Comparison of ENCODE assay signal across 22 mouse cellular contexts in genomic region chr8:120823887-120824286, GRCm38 (mm10).
DNase-seq lines count a peak whose midpoint lies in the region; ATAC-seq and TF ChIP-seq lines count a peak whose summit lies in the region.
"Had no signal": no experiment of that assay in that cellular context is flagged by ENCODE, and none has a peak within 500 bp of the region (broad histone marks: within the 10 kb centered on the region; RNA-seq: fewer than 3 reads in every experiment).

No protein-coding gene starts in this region.

- no peak for DNase-seq in lung, postnatal 0 days (ENCODE audit: low spot score)
- no peak for DNase-seq in lung, adult 2 months
- no peak for DNase-seq in ovary, postnatal 14 days (ENCODE audit: low spot score)
- DNase-seq in layer of hippocampus, postnatal 36 days = no peak
- DNase-seq: adrenal gland, postnatal 25 days; cerebellum, adult 9-11 months; gastrocnemius, postnatal 25 days; kidney, adult 2 months; kidney, postnatal 10 days; right cerebral cortex, adult 18-20 months; right cerebral cortex, postnatal 4 days had no signal

- no peak overlapping the region for H3K9ac ChIP-seq in intestine, postnatal 0 days (ENCODE audit: low read depth, low read length)
- H3K9ac ChIP-seq in intestine, embryonic 16.5 days (ENCODE audit: low read depth, low read length) = no peak overlapping the region
- no peak overlapping the region for H3K9ac ChIP-seq in lung, postnatal 0 days (replicated peaks; ENCODE audit: low read depth)
- H3K9ac ChIP-seq in ES-Bruce4 (ENCODE audit: low read depth, poor library complexity, severe bottlenecking) = no peak overlapping the region
- H3K9ac ChIP-seq: hindbrain, embryonic 13.5 days; midbrain, embryonic 15.5 days; neural tube, embryonic 13.5 days had no signal

- TF ChIP-seq POLR2A in lung, adult 2 months (IDR thresholded peaks at IDR 0.05; ENCODE audit: borderline replicate concordance, extremely low read depth, low read depth, low read length) = no peak
- TF ChIP-seq POLR2A in ES-Bruce4 (IDR thresholded peaks at IDR 0.05; ENCODE audit: insufficient read depth, low read length) = no peak
- TF ChIP-seq POLR2A in bone marrow macrophage, adult 2 months (IDR thresholded peaks at IDR 0.05; ENCODE audit: borderline replicate concordance, low read depth, low read length) = no peak

- ATAC-seq in intestine, postnatal 0 days = no peak
- ATAC-seq in intestine, embryonic 16.5 days = no peak
- no peak for ATAC-seq in lung, postnatal 0 days
- ATAC-seq: forebrain, embryonic 16.5 days; midbrain, embryonic 15.5 days had no signal

- H3K27me3 ChIP-seq in intestine, postnatal 0 days (replicated peaks; ENCODE audit: control insufficient read depth, insufficient read depth, low read length) = 0 out of 2 replicates have a peak, but pooled peaks cover 3% of the 10 kb centered on the region
- H3K27me3 ChIP-seq in intestine, embryonic 16.5 days (replicated peaks; ENCODE audit: control insufficient read depth, insufficient read depth, low read length) = 0 out of 2 replicates have a peak, but pooled peaks cover 4% of the 10 kb centered on the region
- no peaks in the 10 kb centered on the region for H3K27me3 ChIP-seq in lung, postnatal 0 days (replicated peaks; ENCODE audit: insufficient read depth, low read length)
- no peaks in the 10 kb centered on the region for H3K27me3 ChIP-seq in ES-Bruce4 (ENCODE audit: control insufficient read depth, insufficient read depth, low read length, poor library complexity, severe bottlenecking)
- H3K27me3 ChIP-seq: midbrain, embryonic 15.5 days had no signal

- peak; percentile 42 for TF ChIP-seq CTCF in intestine, postnatal 0 days (IDR thresholded peaks at IDR 0.05; ENCODE audit: low read depth)
- peak; percentile 37; the same call in 1 of the 2 replicates for TF ChIP-seq CTCF in lung, postnatal 0 days (IDR thresholded peaks at IDR 0.05)
- no peak for TF ChIP-seq CTCF in lung, adult 2 months (IDR thresholded peaks at IDR 0.05; ENCODE audit: insufficient read depth, low read length)
- peak; percentile 31 for TF ChIP-seq CTCF in ES-Bruce4 (IDR thresholded peaks at IDR 0.05; ENCODE audit: low read depth, low read length)
- peak; percentile 31; the same call in 1 of the 2 replicates for TF ChIP-seq CTCF in bone marrow macrophage, adult 2 months (IDR thresholded peaks at IDR 0.05; ENCODE audit: low read depth, low read length)

- H3K9me3 ChIP-seq in intestine, postnatal 0 days (ENCODE audit: control insufficient read depth) = no peaks in the 10 kb centered on the region
- peaks cover 3% of the 10 kb centered on the region for H3K9me3 ChIP-seq in intestine, embryonic 16.5 days (ENCODE audit: control insufficient read depth, low read length)
- no peaks in the 10 kb centered on the region for H3K9me3 ChIP-seq in lung, postnatal 0 days (ENCODE audit: low read length)
- H3K9me3 ChIP-seq in ES-Bruce4 (replicated peaks; ENCODE audit: control insufficient read depth, insufficient read depth, low read length, poor library complexity, severe bottlenecking) = no peaks in the 10 kb centered on the region
- H3K9me3 ChIP-seq: embryonic facial prominence, embryonic 10.5 days; hindbrain, embryonic 13.5 days; midbrain, embryonic 15.5 days had no signal

- no peak overlapping the region for H3K4me2 ChIP-seq in intestine, postnatal 0 days (replicated peaks; ENCODE audit: low read depth)
- H3K4me2 ChIP-seq in intestine, embryonic 16.5 days (ENCODE audit: low read depth, low read length) = no peak overlapping the region
- H3K4me2 ChIP-seq in lung, postnatal 0 days (replicated peaks; ENCODE audit: low read depth, low read length) = no peak overlapping the region
- H3K4me2 ChIP-seq: hindbrain, embryonic 13.5 days; midbrain, embryonic 15.5 days; neural tube, embryonic 13.5 days had no signal

- H3K36me3 ChIP-seq in intestine, postnatal 0 days (ENCODE audit: control insufficient read depth, insufficient read depth) = no peaks in the 10 kb centered on the region
- no peaks in the 10 kb centered on the region for H3K36me3 ChIP-seq in intestine, embryonic 16.5 days (ENCODE audit: control insufficient read depth, insufficient read depth, low read length)
- no peaks in the 10 kb centered on the region for H3K36me3 ChIP-seq in lung, postnatal 0 days (ENCODE audit: insufficient read depth, low read length)
- H3K36me3 ChIP-seq in ES-Bruce4 (ENCODE audit: control insufficient read depth, insufficient read depth, low read length, poor library complexity, severe bottlenecking) = no peaks in the 10 kb centered on the region
- H3K36me3 ChIP-seq: embryonic facial prominence, embryonic 10.5 days; hindbrain, embryonic 13.5 days; midbrain, embryonic 15.5 days; neural tube, embryonic 13.5 days had no signal

- WGBS in intestine, postnatal 0 days = 65% methylated on average over 8 of the region's 8 CpGs
- WGBS in intestine, embryonic 16.5 days = 66% methylated on average over 8 of the region's 8 CpGs
- 68% methylated on average over 8 of the region's 8 CpGs for WGBS in lung, postnatal 0 days
- 69% methylated on average over 8 of the region's 8 CpGs for WGBS in lung, adult 2 months

- no peak for TF ChIP-seq EP300 in lung, postnatal 0 days (IDR thresholded peaks at IDR 0.05)
- TF ChIP-seq EP300 in ES-Bruce4 (IDR thresholded peaks at IDR 0.05; ENCODE audit: insufficient read depth, low read depth, low read length) = no peak

- H3K4me3 ChIP-seq in intestine, postnatal 0 days (ENCODE audit: low read depth, low read length) = no peak overlapping the region
- H3K4me3 ChIP-seq in intestine, embryonic 16.5 days (ENCODE audit: low read length) = no peak overlapping the region
- no peak overlapping the region for H3K4me3 ChIP-seq in lung, postnatal 0 days (ENCODE audit: low read depth, low read length)
- H3K4me3 ChIP-seq in lung, adult 2 months (replicated peaks; ENCODE audit: extremely low read depth, low read depth, low read length) = no peak overlapping the region
- no peak overlapping the region for H3K4me3 ChIP-seq in ES-Bruce4 (ENCODE audit: low read depth, low read length)
- no peak overlapping the region for H3K4me3 ChIP-seq in bone marrow macrophage, adult 2 months (ENCODE audit: insufficient read depth, low read length)
- H3K4me3 ChIP-seq: embryonic facial prominence, embryonic 10.5 days; hindbrain, embryonic 13.5 days; left cerebral cortex, adult 2 months; midbrain, embryonic 15.5 days; myocyte; neural tube, embryonic 13.5 days had no signal

- H3K27ac ChIP-seq in intestine, postnatal 0 days (ENCODE audit: low read depth, low read length) = no peak overlapping the region
- H3K27ac ChIP-seq in intestine, embryonic 16.5 days (ENCODE audit: low read length) = no peak overlapping the region
- H3K27ac ChIP-seq in lung, postnatal 0 days (ENCODE audit: low read length) = no peak overlapping the region
- no peak overlapping the region for H3K27ac ChIP-seq in ES-Bruce4 (ENCODE audit: insufficient read depth, low read length)
- H3K27ac ChIP-seq in bone marrow macrophage, adult 2 months (ENCODE audit: insufficient read depth, low read depth, low read length) = no peak overlapping the region
- H3K27ac ChIP-seq: hindbrain, embryonic 13.5 days; left cerebral cortex, adult 2 months; midbrain, embryonic 15.5 days; neural tube, embryonic 13.5 days had no signal

- H3K4me1 ChIP-seq in intestine, postnatal 0 days (replicated peaks; ENCODE audit: control insufficient read depth, insufficient read depth, low read length) = no peaks in the 10 kb centered on the region
- peaks cover 5% of the 10 kb centered on the region for H3K4me1 ChIP-seq in intestine, embryonic 16.5 days (ENCODE audit: control insufficient read depth, insufficient read depth, low read length)
- H3K4me1 ChIP-seq in lung, postnatal 0 days (ENCODE audit: insufficient read depth, low read depth, low read length) = no peaks in the 10 kb centered on the region
- H3K4me1 ChIP-seq in lung, adult 2 months (ENCODE audit: control insufficient read depth, insufficient read depth, low read length) = peaks cover 3% of the 10 kb centered on the region
- H3K4me1 ChIP-seq in ES-Bruce4 (ENCODE audit: control insufficient read depth, insufficient read depth, low read length) = peaks cover 3% of the 10 kb centered on the region
- H3K4me1 ChIP-seq in bone marrow macrophage, adult 2 months (ENCODE audit: control insufficient read depth, insufficient read depth, low read length) = no peaks in the 10 kb centered on the region
- H3K4me1 ChIP-seq: hindbrain, embryonic 13.5 days; midbrain, embryonic 15.5 days; neural tube, embryonic 13.5 days had no signal
